Comparison of ENCODE assay signal across 17 mouse cellular contexts in genomic region chr4:46889175-46889574, GRCm38 (mm10).
DNase-seq lines count a peak whose midpoint lies in the region; ATAC-seq lines count a peak whose summit lies in the region.
"Had no signal": no experiment of that assay in that cellular context is flagged by ENCODE, and none has a peak within 500 bp of the region (broad histone marks: within the 10 kb centered on the region; RNA-seq: fewer than 3 reads in every experiment).

No protein-coding gene starts in this region.

- ATAC-seq in hindbrain, embryonic 16.5 days: 0 out of 2 replicates have a peak, but pooled peaks have one; percentile 22
- peak; percentile 86 for ATAC-seq in forebrain, embryonic 16.5 days
- ATAC-seq: CD4-positive, CD25-positive, alpha-beta regulatory T cell, adult 4 months; midbrain, embryonic 13.5 days had no signal

- no peak overlapping the region for H3K4me3 ChIP-seq in hindbrain, embryonic 16.5 days (ENCODE audit: low read length)
- no peak overlapping the region for H3K4me3 ChIP-seq in hindbrain, embryonic 10.5 days
- H3K4me3 ChIP-seq in forebrain, embryonic 16.5 days (replicated peaks; ENCODE audit: low read length): no peak overlapping the region
- H3K4me3 ChIP-seq: midbrain, embryonic 13.5 days; neural tube, embryonic 12.5 days had no signal

- H3K27ac ChIP-seq in hindbrain, embryonic 16.5 days (ENCODE audit: low read depth, low read length): peak overlapping the region; percentile 50; the same call in 1 of the 2 replicates
- no peak overlapping the region for H3K27ac ChIP-seq in hindbrain, embryonic 10.5 days
- peak overlapping the region; percentile 75 for H3K27ac ChIP-seq in forebrain, embryonic 16.5 days (ENCODE audit: low read length)
- H3K27ac ChIP-seq: midbrain, embryonic 13.5 days; neural tube, embryonic 12.5 days had no signal

- peaks cover 6% of the 10 kb centered on the region for H3K4me1 ChIP-seq in hindbrain, embryonic 16.5 days (ENCODE audit: control insufficient read depth, insufficient read depth, low read depth, low read length)
- no peaks in the 10 kb centered on the region for H3K4me1 ChIP-seq in hindbrain, embryonic 10.5 days (replicated peaks)
- peaks cover 9% of the 10 kb centered on the region for H3K4me1 ChIP-seq in forebrain, embryonic 16.5 days (replicated peaks; ENCODE audit: control insufficient read depth, insufficient read depth, low read length)
- H3K4me1 ChIP-seq: neural tube, embryonic 12.5 days had no signal

- H3K9ac ChIP-seq in hindbrain, embryonic 16.5 days (ENCODE audit: low read depth, low read length): no peak overlapping the region
- H3K9ac ChIP-seq in forebrain, embryonic 16.5 days (replicated peaks; ENCODE audit: low read depth, low read length): no peak overlapping the region
- H3K9ac ChIP-seq: midbrain, embryonic 13.5 days; neural tube, embryonic 12.5 days had no signal

- H3K27me3 ChIP-seq in hindbrain, embryonic 16.5 days (replicated peaks; ENCODE audit: control insufficient read depth, insufficient read depth, low read length): no peaks in the 10 kb centered on the region
- no peaks in the 10 kb centered on the region for H3K27me3 ChIP-seq in hindbrain, embryonic 10.5 days (ENCODE audit: insufficient read depth, poor library complexity, severe bottlenecking)
- H3K27me3 ChIP-seq in forebrain, embryonic 16.5 days (replicated peaks; ENCODE audit: control insufficient read depth, insufficient read depth, low read length): no peaks in the 10 kb centered on the region
- H3K27me3 ChIP-seq: midbrain, embryonic 13.5 days; neural tube, embryonic 12.5 days had no signal

- DNase-seq in hindbrain, embryonic 10.5 days (ENCODE audit: low spot score): no peak
- peak; percentile 58 for DNase-seq in layer of hippocampus, adult 9-10 months (ENCODE audit: low spot score)
- peak; percentile 57 for DNase-seq in right cerebral cortex, postnatal 25 days
- DNase-seq in ovary, adult 18-20 months (ENCODE audit: low spot score): no peak
- DNase-seq in adrenal gland, adult 18-20 months (ENCODE audit: low spot score in 2 of 2): no peak
- DNase-seq: cerebellum, adult 8-10 months; gastrocnemius, postnatal 14 days; heart, postnatal 36 days; kidney, adult 8-10 months; lung, adult 18-20 months; lung, postnatal 4 days had no signal

- H3K36me3 ChIP-seq in hindbrain, embryonic 16.5 days (ENCODE audit: control insufficient read depth, insufficient read depth, low read length): no peaks in the 10 kb centered on the region
- H3K36me3 ChIP-seq in hindbrain, embryonic 10.5 days: no peaks in the 10 kb centered on the region
- no peaks in the 10 kb centered on the region for H3K36me3 ChIP-seq in forebrain, embryonic 16.5 days (ENCODE audit: control insufficient read depth, insufficient read depth)
- H3K36me3 ChIP-seq: midbrain, embryonic 13.5 days; neural tube, embryonic 12.5 days had no signal

- 71% methylated on average over 10 of the region's 10 CpGs for WGBS in hindbrain, embryonic 16.5 days
- 89% methylated on average over 10 of the region's 10 CpGs for WGBS in hindbrain, embryonic 10.5 days
- WGBS in forebrain, embryonic 16.5 days: 59% methylated on average over 10 of the region's 10 CpGs

- H3K9me3 ChIP-seq in hindbrain, embryonic 16.5 days (ENCODE audit: control insufficient read depth, low read length): no peaks in the 10 kb centered on the region
- no peaks in the 10 kb centered on the region for H3K9me3 ChIP-seq in hindbrain, embryonic 10.5 days
- peaks cover 3% of the 10 kb centered on the region; the same call in 1 of the 2 replicates for H3K9me3 ChIP-seq in forebrain, embryonic 16.5 days (ENCODE audit: control insufficient read depth, low read length)
- H3K9me3 ChIP-seq: midbrain, embryonic 13.5 days; neural tube, embryonic 12.5 days had no signal

- no peak overlapping the region for H3K4me2 ChIP-seq in hindbrain, embryonic 16.5 days (ENCODE audit: low read length)
- no peak overlapping the region for H3K4me2 ChIP-seq in forebrain, embryonic 16.5 days (ENCODE audit: low read length)
- H3K4me2 ChIP-seq: heart, embryonic 11.5 days; midbrain, embryonic 13.5 days; neural tube, embryonic 12.5 days had no signal

Comparison
In these comparisons a context has a peak if more than half of its experiments do, and no peak if none do; other contexts are left out.
1. DNase-seq: peak in layer of hippocampus, adult 9-10 months (single experiment) and right cerebral cortex, postnatal 25 days (single experiment); none in hindbrain, embryonic 10.5 days (single experiment), ovary, adult 18-20 months (single experiment) and adrenal gland, adult 18-20 months (0 of 2).